Mouse (Mus musculus) MEL (cell line): Measurements from ENCODE around the gene Ncapd3. TPM values are rescaled to one million over a fixed set of nuclear protein-coding genes. Genes with fewer than 3 reads are reported as not detected.

ENCODE experiments used
- DNase-seq: peaks from one replicate; pipeline ENCODE4 v3.0.0; 2011; ENCODE audit warnings: low read depth, low spot score
- H3K27ac ChIP-seq: 2 replicates; pipeline ENCODE4 v1.5.1; 2012; ENCODE audit warnings: low read depth, mild to moderate bottlenecking, control low read depth, low read length, moderate library complexity; ENCODE audit not compliant: control insufficient read depth
- H3K27me3 ChIP-seq, 2 experiments: fragments of 150-350 bp in 1 of 2; sonication (generic) in 1 of 2; 2 replicates each; pipeline ENCODE4 v1.6.1; 2012; ENCODE audit warnings: low read length in 2 of 2, mild to moderate bottlenecking in 2 of 2, improper control_type of control experiment in 1 of 2, moderate library complexity in 1 of 2; ENCODE audit not compliant: insufficient read depth in 2 of 2, control insufficient read depth in 1 of 2
- H3K36me3 ChIP-seq, 2 experiments: 2 replicates each; pipeline ENCODE4 v1.6.1; 2012 to 2014; ENCODE audit warnings: low read length in 2 of 2, improper control_type of control experiment in 1 of 2, inconsistent platforms in 1 of 2, mild to moderate bottlenecking in 1 of 2; ENCODE audit not compliant: insufficient read depth in 2 of 2, control insufficient read depth in 1 of 2
- H3K4me1 ChIP-seq, 2 experiments: fragments of 150-350 bp in 1 of 2; sonication (generic) in 1 of 2; 2 replicates each; pipeline ENCODE4 v1.6.1; 2012; ENCODE audit warnings: low read length in 2 of 2, improper control_type of control experiment in 1 of 2, mild to moderate bottlenecking in 1 of 2; ENCODE audit not compliant: insufficient read depth in 2 of 2, control insufficient read depth in 1 of 2
- H3K4me3 ChIP-seq, 2 experiments: fragments of 150-350 bp in 1 of 2; sonication (generic) in 1 of 2; 2 replicates each; pipeline ENCODE4 v1.5.1; 2012; ENCODE audit warnings: low read depth in 2 of 2, low read length in 2 of 2, mild to moderate bottlenecking in 2 of 2, moderate library complexity in 2 of 2, control low read depth in 1 of 2, improper control_type of control experiment in 1 of 2; ENCODE audit not compliant: control insufficient read depth in 1 of 2, insufficient read depth in 1 of 2
- H3K79me2 ChIP-seq: 2 replicates; pipeline ENCODE4 v1.6.1; 2012; ENCODE audit warnings: mild to moderate bottlenecking, low read length, moderate library complexity; ENCODE audit not compliant: control insufficient read depth, poor library complexity, insufficient read depth
- H3K9ac ChIP-seq: 2 replicates; pipeline ENCODE4 v1.6.1; 2012; ENCODE audit warnings: low read depth, mild to moderate bottlenecking, control low read depth, low read length, moderate library complexity; ENCODE audit not compliant: control insufficient read depth, poor library complexity, severe bottlenecking
- H3K9me3 ChIP-seq: fragments of 150-350 bp; sonication (generic); replicated peaks from 2 replicates; pipeline ENCODE4 v1.6.1; 2012; ENCODE audit warnings: mild to moderate bottlenecking, low read length, improper control_type of control experiment, moderate library complexity; ENCODE audit not compliant: insufficient read depth
- BHLHE40 ChIP-seq: IDR thresholded peaks from 2 replicates; pipeline ENCODE4 v1.6.1; 2012; ENCODE audit warnings: low read depth, mild to moderate bottlenecking, inconsistent platforms, low read length, improper control_type of control experiment, borderline replicate concordance
- CTCF ChIP-seq, 3 experiments: IDR thresholded peaks in 2 of 3; conservative IDR thresholded peaks in 1 of 3; 2 replicates each; pipeline ENCODE4 v1.5.1; 2011 to 2012; ENCODE audit warnings: low read length in 3 of 3, low read depth in 2 of 3, mild to moderate bottlenecking in 2 of 3, improper control_type of control experiment in 1 of 3, inconsistent platforms in 1 of 3, mixed read lengths in 1 of 3, moderate library complexity in 1 of 3; ENCODE audit not compliant: control insufficient read depth in 1 of 3, insufficient read depth in 1 of 3, poor library complexity in 1 of 3, severe bottlenecking in 1 of 3
- ELF1 ChIP-seq: IDR thresholded peaks from 2 replicates; pipeline ENCODE4 v1.6.1; 2014; ENCODE audit warnings: low read depth, mild to moderate bottlenecking, inconsistent platforms, low read length, improper control_type of control experiment, moderate library complexity
- ETS1 ChIP-seq: IDR thresholded peaks from 2 replicates; pipeline ENCODE4 v1.6.1; 2012; ENCODE audit warnings: low read depth, mild to moderate bottlenecking, inconsistent platforms, low read length, improper control_type of control experiment, moderate library complexity
- GABPA ChIP-seq: IDR thresholded peaks from 2 replicates; pipeline ENCODE4 v1.6.1; 2012; ENCODE audit warnings: low read depth, mild to moderate bottlenecking, inconsistent platforms, low read length, improper control_type of control experiment, moderate library complexity
- HCFC1 ChIP-seq: IDR thresholded peaks from 2 replicates; pipeline ENCODE4 v1.6.1; 2012; ENCODE audit warnings: low read depth, mild to moderate bottlenecking, inconsistent platforms, low read length, improper control_type of control experiment, moderate library complexity
- MAZ ChIP-seq: IDR thresholded peaks from 2 replicates; pipeline ENCODE4 v1.6.1; 2012; ENCODE audit warnings: low read depth, mild to moderate bottlenecking, inconsistent platforms, low read length, improper control_type of control experiment
- MXI1 ChIP-seq: IDR thresholded peaks from 2 replicates; pipeline ENCODE4 v1.6.1; 2011; ENCODE audit warnings: mild to moderate bottlenecking, low read depth, low read length, improper control_type of control experiment
- MYB ChIP-seq: IDR thresholded peaks from 2 replicates; pipeline ENCODE4 v1.6.1; 2011; ENCODE audit warnings: mild to moderate bottlenecking, low read depth, low read length, improper control_type of control experiment
- MYC ChIP-seq: IDR thresholded peaks from 2 replicates; pipeline ENCODE4 v1.6.1; 2011; ENCODE audit warnings: low read depth, mild to moderate bottlenecking, low read length, improper control_type of control experiment, moderate library complexity
- NELFE ChIP-seq: IDR thresholded peaks from 2 replicates; pipeline ENCODE4 v1.6.1; 2011; ENCODE audit warnings: low read depth, low read length, improper control_type of control experiment
- NRF1 ChIP-seq: IDR thresholded peaks from 2 replicates; pipeline ENCODE4 v1.6.1; 2014; ENCODE audit warnings: low read depth, mild to moderate bottlenecking, inconsistent platforms, low read length, improper control_type of control experiment, moderate library complexity; ENCODE audit not compliant: poor library complexity, insufficient read depth, severe bottlenecking
- POLR2A ChIP-seq, 2 experiments: IDR thresholded peaks; 2 replicates each; pipeline ENCODE4 v1.6.1; 2011 to 2012; ENCODE audit warnings: low read length in 2 of 2, mild to moderate bottlenecking in 2 of 2, control low read depth in 1 of 2, improper control_type of control experiment in 1 of 2, low read depth in 1 of 2, moderate library complexity in 1 of 2; ENCODE audit not compliant: control insufficient read depth in 1 of 2, insufficient read depth in 1 of 2, poor library complexity in 1 of 2
- POLR2AphosphoS2 ChIP-seq: IDR thresholded peaks from 2 replicates; pipeline ENCODE4 v1.6.1; 2011; ENCODE audit warnings: low read length, improper control_type of control experiment
- RCOR1 ChIP-seq: IDR thresholded peaks from 2 replicates; pipeline ENCODE4 v1.6.1; 2012; ENCODE audit warnings: low read depth, mild to moderate bottlenecking, inconsistent platforms, low read length, improper control_type of control experiment
- SIN3A ChIP-seq: IDR thresholded peaks from 2 replicates; pipeline ENCODE4 v1.6.1; 2012; ENCODE audit warnings: low read length, improper control_type of control experiment, inconsistent platforms
- SMC3 ChIP-seq: IDR thresholded peaks from 2 replicates; pipeline ENCODE4 v1.6.1; 2011; ENCODE audit warnings: low read depth, low read length, improper control_type of control experiment
- TBP ChIP-seq: IDR thresholded peaks from 2 replicates; pipeline ENCODE4 v1.8.0; 2011; ENCODE audit warnings: low read depth, low read length, improper control_type of control experiment
- TCF12 ChIP-seq: IDR thresholded peaks from 2 replicates; pipeline ENCODE4 v1.6.1; 2014; ENCODE audit warnings: low read depth, mild to moderate bottlenecking, inconsistent platforms, low read length, improper control_type of control experiment, moderate library complexity
- UBTF ChIP-seq: IDR thresholded peaks from 2 replicates; pipeline ENCODE4 v1.6.1; 2012; ENCODE audit warnings: low read depth, mild to moderate bottlenecking, inconsistent platforms, low read length, improper control_type of control experiment, moderate library complexity, borderline replicate concordance; ENCODE audit not compliant: insufficient read depth
- ZC3H11A ChIP-seq: IDR thresholded peaks from 2 replicates; pipeline ENCODE4 v1.6.1; 2012; ENCODE audit warnings: low read depth, mild to moderate bottlenecking, inconsistent platforms, low read length, improper control_type of control experiment
- ZMIZ1 ChIP-seq: IDR thresholded peaks from 2 replicates; pipeline ENCODE4 v1.6.1; 2012; ENCODE audit warnings: low read depth, mild to moderate bottlenecking, inconsistent platforms, low read length, improper control_type of control experiment, moderate library complexity
- polyA plus RNA-seq, 2 experiments: library from polyadenylated mRNA; stranded (reverse) in 1 of 2; unstranded in 1 of 2; fragments of >175 nt in 1 of 2; fragments of >200 nt in 1 of 2; gene quantifications; 2 replicates each; pipeline versions ENCODE4 v1.2.1 to v1.2.4; 2012; ENCODE audit warnings: low replicate concordance in 2 of 2, low read depth in 1 of 2; ENCODE audit not compliant: insufficient read length in 2 of 2, insufficient read depth in 1 of 2, missing spikeins in 1 of 2
- total RNA-seq: library from RNA; depleted of rRNA; stranded (reverse); fragments of 300-350 nt; gene quantifications from 2 replicates; pipeline ENCODE4 v1.2.3, GENCODE M21; 2012

The Ncapd3 gene
- total and polyA plus RNA-seq, 3 experiments, result 28.7 to 36.5 TPM; not detected in 1

DNA sequence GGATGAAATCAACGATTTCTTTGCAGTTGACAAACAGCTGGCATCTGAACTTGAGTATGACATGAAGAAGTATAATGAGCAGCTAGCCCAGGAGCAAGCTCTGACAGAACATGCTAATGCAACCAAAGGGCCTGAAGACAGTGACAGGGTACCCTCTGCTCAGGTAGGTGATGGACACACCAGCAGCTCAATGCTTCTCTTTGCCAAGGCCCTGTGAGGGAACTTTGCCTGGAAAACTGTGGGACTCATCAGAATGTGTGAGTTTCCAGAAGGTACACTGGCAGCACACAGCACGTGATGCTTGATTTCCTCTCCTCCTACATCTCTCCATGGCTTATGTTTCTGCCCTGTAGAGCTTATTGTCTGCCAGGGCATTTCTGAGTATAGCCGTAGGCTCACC, 57.4 kb downstream of the Ncapd3 start:
- no peaks in the 10 kb centered on the region for H3K9me3 ChIP-seq
- H3K27me3 ChIP-seq, result no peaks in the 10 kb centered on the region
- no peaks in the 10 kb centered on the region for H3K79me2 ChIP-seq
- H3K27ac ChIP-seq, result no peak overlapping the region
- no peak overlapping the region for H3K9ac ChIP-seq
- peaks cover 0 to 8% of the 10 kb centered on the region in 2 experiments; a peak in 2 of 4 replicates for H3K36me3 ChIP-seq
- H3K4me3 ChIP-seq, result no peak overlapping the region
- TF ChIP-seq MAZ, result no peak
- TF ChIP-seq SIN3A, result no peak
- no peak for TF ChIP-seq RCOR1
- no peak for TF ChIP-seq NELFE
- TF ChIP-seq ELF1, result no peak
- TF ChIP-seq CTCF (IDR thresholded peaks at IDR 0.05 in 2 of 3, conservative IDR thresholded peaks at IDR 0.05 in 1 of 3; ENCODE audit: control insufficient read depth in 1 of 3, insufficient read depth in 1 of 3, low read depth in 2 of 3, low read length in 3 of 3, poor library complexity in 1 of 3, severe bottlenecking in 1 of 3), result no peak
- no peak for TF ChIP-seq BHLHE40
- no peak for TF ChIP-seq TBP
- no peak for TF ChIP-seq POLR2A (IDR thresholded peaks at IDR 0.05; ENCODE audit: control insufficient read depth in 1 of 2, insufficient read depth in 1 of 2, low read depth in 1 of 2, low read length in 2 of 2, poor library complexity in 1 of 2)
- no peak for TF ChIP-seq MYB
- no peak for TF ChIP-seq TCF12
- TF ChIP-seq MXI1, result no peak
- no peak for TF ChIP-seq UBTF
- TF ChIP-seq ETS1, result no peak
- no peak for TF ChIP-seq SMC3
- TF ChIP-seq MYC, result no peak
- no peak for TF ChIP-seq POLR2AphosphoS2
- TF ChIP-seq ZC3H11A, result no peak
- TF ChIP-seq GABPA, result no peak
- TF ChIP-seq, all 39 proteins: peak for 0
- H3K4me1 ChIP-seq, result no peaks in the 10 kb centered on the region
- DNase-seq, result no peak

DNA sequence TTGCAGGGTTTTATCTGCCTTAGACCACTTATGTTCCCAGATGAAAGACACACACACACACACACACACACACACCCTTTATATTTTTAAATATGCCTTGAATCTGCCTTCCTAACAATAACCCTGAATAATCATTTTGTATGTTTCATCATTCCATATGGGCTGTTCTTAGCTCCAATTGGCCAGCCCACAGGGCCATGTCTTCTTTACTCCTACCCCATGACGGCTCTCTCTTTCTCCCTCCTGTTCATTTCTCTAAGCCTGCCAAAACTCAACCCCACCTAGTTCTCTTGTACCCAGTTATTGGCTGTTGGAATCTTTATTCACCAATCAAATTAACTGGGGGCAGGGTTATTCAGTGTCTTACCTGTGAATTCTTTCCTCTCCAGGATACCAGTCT, 60.2 kb downstream of the Ncapd3 start:
- TF ChIP-seq NRF1, result no peak
- no peak for TF ChIP-seq RCOR1
- no peak for TF ChIP-seq ETS1
- TF ChIP-seq SIN3A, result no peak
- no peak for TF ChIP-seq TCF12
- TF ChIP-seq POLR2AphosphoS2, result no peak
- no peak for TF ChIP-seq ZMIZ1
- no peak for TF ChIP-seq HCFC1
- TF ChIP-seq MAZ, result no peak
- TF ChIP-seq, all 39 proteins: peak for 0
- Histone ChIP-seq H3K27me3 (no peaks in the 10 kb centered on the region), H3K79me2 (no peaks in the 10 kb centered on the region), H3K9me3 (no peaks in the 10 kb centered on the region), H3K4me3 (no peak overlapping the region), H3K27ac (no peak overlapping the region), H3K9ac (no peak overlapping the region), H3K36me3 (peaks cover 0 to 4% of the 10 kb centered on the region in 2 experiments; a peak in 2 of 4 replicates), H3K4me1 (no peaks in the 10 kb centered on the region)
- DNase-seq, result no peak
